21 mouse cellular contexts compared by ENCODE assay signal in the genomic region with DNA sequence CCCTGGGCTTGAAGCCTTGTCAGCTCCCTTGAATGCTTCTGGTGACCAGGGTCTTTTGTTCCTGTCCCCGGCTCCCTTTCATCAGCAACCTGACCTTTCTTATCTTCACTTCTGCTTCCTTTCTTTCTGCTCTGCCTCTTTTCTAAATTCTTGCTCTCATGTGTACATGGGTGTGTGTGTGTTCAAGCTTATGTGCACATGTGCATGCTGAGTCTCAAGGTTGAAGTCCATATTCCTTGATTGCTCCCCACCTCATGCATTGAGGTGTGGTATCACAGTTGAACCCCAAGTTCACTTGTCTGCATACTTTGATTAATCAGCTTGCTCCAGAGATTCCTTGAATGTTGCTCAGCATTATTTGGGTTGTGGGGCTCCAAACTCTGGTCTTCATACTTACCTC.
DNase-seq lines count a peak whose midpoint lies in the region; ATAC-seq and TF ChIP-seq lines count a peak whose summit lies in the region.
"Had no signal": no experiment of that assay in that cellular context is flagged by ENCODE, and none has a peak within 500 bp of the region (broad histone marks: within the 10 kb centered on the region; RNA-seq: fewer than 3 reads in every experiment).

No protein-coding gene starts in this region.

- H3K4me3 ChIP-seq in intestine, embryonic 15.5 days (replicated peaks): no peak overlapping the region
- no peak overlapping the region for H3K4me3 ChIP-seq in intestine, postnatal 0 days (ENCODE audit: low read depth, low read length)
- no peak overlapping the region for H3K4me3 ChIP-seq in stomach, postnatal 0 days (ENCODE audit: low read depth, low read length)
- no peak overlapping the region for H3K4me3 ChIP-seq in lung, postnatal 0 days (ENCODE audit: low read depth, low read length)
- H3K4me3 ChIP-seq: embryonic facial prominence, embryonic 10.5 days; embryonic facial prominence, embryonic 12.5 days; forebrain, embryonic 13.5 days; forebrain, embryonic 15.5 days had no signal

- WGBS in intestine, embryonic 15.5 days: 68% methylated on average over 1 of the region's 1 CpGs
- whole genome bisulfite sequencing in intestine, postnatal 0 days: 56% methylated on average over 1 of the region's 1 CpGs
- WGBS in stomach, postnatal 0 days: 53% methylated on average over 1 of the region's 1 CpGs
- 68% methylated on average over 1 of the region's 1 CpGs for WGBS in lung, postnatal 0 days

- no peaks in the 10 kb centered on the region for H3K4me1 ChIP-seq in intestine, embryonic 15.5 days (replicated peaks)
- H3K4me1 ChIP-seq in intestine, postnatal 0 days (replicated peaks; ENCODE audit: control insufficient read depth, insufficient read depth, low read length): 0 out of 2 replicates have a peak, but pooled peaks cover 8% of the 10 kb centered on the region
- no peaks in the 10 kb centered on the region for H3K4me1 ChIP-seq in stomach, postnatal 0 days (replicated peaks; ENCODE audit: control insufficient read depth, insufficient read depth)
- no peaks in the 10 kb centered on the region for H3K4me1 ChIP-seq in lung, postnatal 0 days (ENCODE audit: insufficient read depth, low read depth, low read length)
- H3K4me1 ChIP-seq: embryonic facial prominence, embryonic 10.5 days; embryonic facial prominence, embryonic 12.5 days; forebrain, embryonic 13.5 days; forebrain, embryonic 15.5 days had no signal

- no peak for TF ChIP-seq CTCF in intestine, postnatal 0 days (IDR thresholded peaks at IDR 0.05; ENCODE audit: low read depth)
- TF ChIP-seq CTCF in stomach, postnatal 0 days (IDR thresholded peaks at IDR 0.05; ENCODE audit: low read depth): no peak
- no peak for TF ChIP-seq CTCF in lung, postnatal 0 days (IDR thresholded peaks at IDR 0.05)

- no peak for TF ChIP-seq EP300 in stomach, postnatal 0 days (optimal IDR thresholded peaks at IDR 0.05)
- TF ChIP-seq EP300 in lung, postnatal 0 days (IDR thresholded peaks at IDR 0.05): no peak

- H3K4me2 ChIP-seq in intestine, embryonic 15.5 days (replicated peaks): no peak overlapping the region
- no peak overlapping the region for H3K4me2 ChIP-seq in intestine, postnatal 0 days (replicated peaks; ENCODE audit: low read depth)
- H3K4me2 ChIP-seq in stomach, postnatal 0 days (replicated peaks; ENCODE audit: low read depth): no peak overlapping the region
- H3K4me2 ChIP-seq in lung, postnatal 0 days (replicated peaks; ENCODE audit: low read depth, low read length): no peak overlapping the region
- H3K4me2 ChIP-seq: embryonic facial prominence, embryonic 12.5 days; forebrain, embryonic 13.5 days; forebrain, embryonic 15.5 days had no signal

- no peak overlapping the region for H3K9ac ChIP-seq in intestine, embryonic 15.5 days
- no peak overlapping the region for H3K9ac ChIP-seq in intestine, postnatal 0 days (ENCODE audit: low read depth, low read length)
- no peak overlapping the region for H3K9ac ChIP-seq in stomach, postnatal 0 days (ENCODE audit: low read length)
- H3K9ac ChIP-seq in lung, postnatal 0 days (replicated peaks; ENCODE audit: low read depth): no peak overlapping the region
- H3K9ac ChIP-seq: embryonic facial prominence, embryonic 12.5 days; forebrain, embryonic 13.5 days; forebrain, embryonic 15.5 days; forebrain, postnatal 0 days had no signal

- no peak for DNase-seq in stomach, postnatal 0 days (ENCODE audit: low spot score)
- DNase-seq in adrenal gland, postnatal 25 days: no peak
- no peak for DNase-seq in natural killer cell, adult 2 months (ENCODE audit: low spot score in 2 of 2)
- no peak for DNase-seq in lung, postnatal 0 days (ENCODE audit: low spot score)
- DNase-seq: adrenal gland, adult 8-10 months; adrenal gland, postnatal 14 days; cerebellum, adult 11 months; cerebellum, adult 18-20 months; cerebellum, adult 9-10 months; cerebellum, postnatal 10 days; cerebellum, postnatal 25 days; forebrain, postnatal 0 days had no signal

- no peaks in the 10 kb centered on the region for H3K36me3 ChIP-seq in intestine, embryonic 15.5 days
- no peaks in the 10 kb centered on the region for H3K36me3 ChIP-seq in intestine, postnatal 0 days (ENCODE audit: control insufficient read depth, insufficient read depth)
- no peaks in the 10 kb centered on the region for H3K36me3 ChIP-seq in stomach, postnatal 0 days (ENCODE audit: control insufficient read depth, insufficient read depth, low read length)
- H3K36me3 ChIP-seq in lung, postnatal 0 days (ENCODE audit: insufficient read depth, low read length): no peaks in the 10 kb centered on the region
- H3K36me3 ChIP-seq: embryonic facial prominence, embryonic 10.5 days; embryonic facial prominence, embryonic 12.5 days; forebrain, embryonic 15.5 days; G1E had no signal

- no peaks in the 10 kb centered on the region for H3K9me3 ChIP-seq in intestine, embryonic 15.5 days
- H3K9me3 ChIP-seq in intestine, postnatal 0 days (ENCODE audit: control insufficient read depth): no peaks in the 10 kb centered on the region
- H3K9me3 ChIP-seq in stomach, postnatal 0 days (ENCODE audit: control insufficient read depth, low read length): no peaks in the 10 kb centered on the region
- H3K9me3 ChIP-seq in lung, postnatal 0 days (ENCODE audit: low read length): no peaks in the 10 kb centered on the region
- H3K9me3 ChIP-seq: embryonic facial prominence, embryonic 10.5 days; embryonic facial prominence, embryonic 12.5 days; forebrain, embryonic 13.5 days; forebrain, embryonic 15.5 days had no signal

- H3K27ac ChIP-seq in intestine, embryonic 15.5 days: no peak overlapping the region
- H3K27ac ChIP-seq in intestine, postnatal 0 days (ENCODE audit: low read depth, low read length): no peak overlapping the region
- H3K27ac ChIP-seq in stomach, postnatal 0 days (replicated peaks): no peak overlapping the region
- no peak overlapping the region for H3K27ac ChIP-seq in lung, postnatal 0 days (ENCODE audit: low read length)
- H3K27ac ChIP-seq: embryonic facial prominence, embryonic 10.5 days; embryonic facial prominence, embryonic 12.5 days; forebrain, embryonic 13.5 days; forebrain, embryonic 15.5 days had no signal

- ATAC-seq in intestine, embryonic 15.5 days: 0 out of 2 replicates have a peak, but pooled peaks have one; percentile 39
- ATAC-seq in intestine, postnatal 0 days: peak; percentile 68
- peak; percentile 60; the same call in 1 of the 2 replicates for ATAC-seq in stomach, postnatal 0 days (ENCODE audit: low FRiP score, low TSS enrichment)
- ATAC-seq in lung, postnatal 0 days: no peak
- ATAC-seq: activated CD4-positive, CD25-positive, alpha-beta regulatory T cell, adult 4 months; forebrain, embryonic 13.5 days; forebrain, embryonic 15.5 days; forebrain, postnatal 0 days; Patski had no signal

- no peaks in the 10 kb centered on the region for H3K27me3 ChIP-seq in intestine, embryonic 15.5 days (replicated peaks)
- H3K27me3 ChIP-seq in intestine, postnatal 0 days (replicated peaks; ENCODE audit: control insufficient read depth, insufficient read depth, low read length): no peaks in the 10 kb centered on the region
- no peaks in the 10 kb centered on the region for H3K27me3 ChIP-seq in stomach, postnatal 0 days (ENCODE audit: control insufficient read depth, insufficient read depth, low read length)
- no peaks in the 10 kb centered on the region for H3K27me3 ChIP-seq in lung, postnatal 0 days (replicated peaks; ENCODE audit: insufficient read depth, low read length)
- H3K27me3 ChIP-seq: embryonic facial prominence, embryonic 12.5 days; forebrain, embryonic 13.5 days; forebrain, embryonic 15.5 days had no signal
